Mouse (Mus musculus) megakaryocyte, embryonic 14.5 days (primary cell): ENCODE data around the gene Pla2g4e.

Experiments
- FLI1 ChIP-seq: IDR thresholded peaks from 2 replicates; pipeline ENCODE4 v1.6.1; 2012; ENCODE audit warnings: low read length, inconsistent platforms, mixed read lengths
- GATA1 ChIP-seq: IDR thresholded peaks from 3 replicates; pipeline ENCODE4 v1.6.1; 2012; ENCODE audit warnings: mixed read lengths, low read length, inconsistent platforms, borderline replicate concordance

DNA sequence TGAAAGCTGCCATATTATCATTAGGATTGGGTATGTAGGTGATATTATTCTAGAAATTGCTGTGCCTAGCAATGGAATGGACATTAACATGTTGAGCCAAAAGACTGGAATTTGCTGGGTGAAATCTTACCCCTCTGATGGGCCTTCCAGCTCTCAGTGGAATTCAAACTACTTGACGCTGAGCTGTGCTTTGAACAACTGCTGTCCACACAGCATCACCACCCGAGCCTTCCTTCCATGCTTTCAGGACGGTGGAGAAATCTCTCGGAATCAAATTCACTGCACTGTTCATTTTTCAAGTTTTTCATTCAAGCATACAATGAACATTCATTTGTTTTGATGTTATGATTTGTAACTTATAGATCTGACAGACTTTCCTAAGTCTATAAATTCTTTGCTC, 100.7 kb downstream of the Pla2g4e start:
- TF ChIP-seq GATA1 (no peak), FLI1 (no peak)
